Mouse (Mus musculus): ENCODE data around the gene Lingo1. TPM values are rescaled to one million over a fixed set of nuclear protein-coding genes. Genes with fewer than 3 reads are reported as not detected.

Gene Lingo1
- polyA plus RNA-seq, 1 experiment, result not detected

DNA sequence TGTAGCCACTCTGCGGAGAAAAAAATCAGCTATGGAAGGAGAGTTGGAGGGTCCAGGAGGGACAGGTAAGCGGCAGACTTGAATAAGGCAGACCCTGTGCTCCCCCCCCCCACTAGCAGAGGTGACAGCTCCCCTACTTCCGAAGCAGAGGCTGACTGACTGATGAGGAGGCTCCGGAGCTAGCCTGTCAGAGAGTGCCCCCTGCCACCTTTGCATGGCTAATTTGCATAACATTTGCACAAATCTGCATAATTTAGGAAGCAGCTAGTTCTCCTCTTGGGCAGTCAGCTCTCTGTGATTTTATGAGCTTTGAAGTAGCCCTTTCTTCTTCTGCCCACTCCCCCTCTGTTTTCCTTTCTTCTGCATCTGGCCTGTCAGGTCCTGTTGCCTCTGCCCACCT is 216.2 kb downstream of the Lingo1 start:
- Histone ChIP-seq H3K4me1 (ENCODE audit: control insufficient read depth) (no peaks in the 10 kb centered on the region), H3K27me3 (ENCODE audit: control insufficient read depth) (no peaks in the 10 kb centered on the region), H3K36me3 (ENCODE audit: control insufficient read depth) (no peaks in the 10 kb centered on the region), H3K4me3 (replicated peaks) (no peak overlapping the region), H3K9me3 (ENCODE audit: control insufficient read depth, low read length) (no peaks in the 10 kb centered on the region)
- no peak for TF ChIP-seq GATA1 (IDR thresholded peaks at IDR 0.05; ENCODE audit: low read length)
- no peak for TF ChIP-seq TAL1 (IDR thresholded peaks at IDR 0.05; ENCODE audit: low read length)

DNA sequence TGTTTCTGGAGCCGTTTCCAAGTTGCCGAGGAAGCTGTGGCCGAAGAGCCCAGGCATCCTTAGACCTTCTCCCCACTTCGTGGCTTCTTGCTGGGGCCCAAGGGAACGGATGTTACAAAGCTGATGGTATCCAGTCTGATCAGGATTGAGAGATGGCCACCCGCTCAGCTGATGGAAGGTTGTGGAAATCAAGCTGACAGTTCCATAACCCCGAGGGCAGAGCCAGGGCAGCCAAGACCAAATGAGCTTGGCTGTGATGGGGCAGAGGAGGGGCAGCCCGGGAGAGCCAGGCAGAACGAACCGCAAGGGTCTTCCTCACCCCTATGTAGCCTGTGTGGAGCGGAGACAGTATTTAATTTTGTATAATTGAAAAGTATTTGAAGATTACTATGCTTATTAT is 218.9 kb downstream of the Lingo1 start:
- H3K27me3 ChIP-seq (ENCODE audit: control insufficient read depth), result no peaks in the 10 kb centered on the region
- H3K9me3 ChIP-seq (ENCODE audit: control insufficient read depth, low read length), result no peaks in the 10 kb centered on the region
- no peaks in the 10 kb centered on the region for H3K36me3 ChIP-seq (ENCODE audit: control insufficient read depth)
- H3K4me1 ChIP-seq (ENCODE audit: control insufficient read depth), result no peaks in the 10 kb centered on the region
- H3K4me3 ChIP-seq (replicated peaks), result no peak overlapping the region
- TF ChIP-seq GATA1 (IDR thresholded peaks at IDR 0.05; ENCODE audit: low read length) (no peak), TAL1 (IDR thresholded peaks at IDR 0.05; ENCODE audit: low read length) (no peak)

DNA sequence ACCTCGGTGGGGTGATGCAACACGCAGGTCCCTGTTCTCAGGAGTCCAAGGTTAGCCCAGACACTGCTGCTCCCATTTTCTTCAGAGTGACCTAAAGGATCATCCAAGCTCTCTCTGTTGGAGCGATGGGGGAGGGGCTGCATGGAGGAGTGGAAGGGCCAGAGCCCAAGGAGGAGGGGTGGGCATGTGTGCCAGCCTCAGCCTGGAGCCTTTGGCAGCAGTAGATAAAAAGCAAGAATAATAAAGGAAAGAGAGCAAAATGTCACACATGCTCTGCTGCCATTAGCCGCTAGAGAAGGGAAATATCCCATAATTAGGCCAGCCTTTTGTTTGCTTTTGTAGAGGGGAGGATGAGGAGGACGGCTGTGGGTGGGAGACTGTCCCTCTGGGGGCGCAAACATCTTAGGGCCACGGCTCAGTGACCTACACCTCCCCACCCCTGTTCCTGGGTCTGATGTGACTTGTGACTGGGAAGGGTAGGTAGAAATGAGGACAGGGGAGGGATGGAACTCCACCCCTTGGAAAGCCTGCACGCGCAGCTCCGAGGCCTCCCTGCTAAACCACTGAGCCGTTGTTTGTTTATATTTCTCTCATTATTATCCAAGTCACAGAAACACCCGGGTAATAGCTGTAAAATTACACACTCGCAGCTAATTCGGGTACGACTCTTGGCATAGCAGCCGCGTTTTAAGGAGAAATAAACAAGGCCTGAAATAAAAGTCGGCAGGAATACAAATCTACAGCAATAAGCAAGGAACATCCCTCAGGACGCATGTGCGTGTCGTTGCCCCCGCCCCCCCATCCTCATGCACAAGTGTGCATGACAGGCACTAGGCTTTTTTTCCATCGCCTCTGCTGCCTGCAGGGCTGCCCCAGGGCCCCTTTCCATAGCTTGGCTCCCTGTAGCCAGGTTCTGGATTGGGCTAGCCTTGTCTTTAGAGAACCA is 223.5 kb downstream of the Lingo1 start:
- Histone ChIP-seq H3K9me3 (ENCODE audit: control insufficient read depth, low read length) (no peaks in the 10 kb centered on the region), H3K4me3 (replicated peaks) (no peak overlapping the region), H3K36me3 (ENCODE audit: control insufficient read depth) (no peaks in the 10 kb centered on the region), H3K27me3 (ENCODE audit: control insufficient read depth) (no peaks in the 10 kb centered on the region), H3K4me1 (ENCODE audit: control insufficient read depth) (no peaks in the 10 kb centered on the region)
- TF ChIP-seq TAL1 (IDR thresholded peaks at IDR 0.05; ENCODE audit: low read length), result no peak
- no peak for TF ChIP-seq GATA1 (IDR thresholded peaks at IDR 0.05; ENCODE audit: low read length)

Other genes with a start within 250 kb of the Lingo1 start
- not detected in 2 replicates for gene Odf3l1, start 68.2 kb upstream of the Lingo1 start, polyA plus RNA-seq (2012)
- not detected in 2 replicates for gene Cspg4, start 68.6 kb upstream of the Lingo1 start, polyA plus RNA-seq (2012)
- gene Snx33, start 131.9 kb upstream of the Lingo1 start, polyA plus RNA-seq (2012), result not detected in 2 replicates
- 5.7 TPM in 2 replicates for gene Imp3, start 141.0 kb upstream of the Lingo1 start, polyA plus RNA-seq (2012)
- 0.11 TPM in 1 of 2 replicates, not detected in the other for gene Snupn, start 154.4 kb upstream of the Lingo1 start, polyA plus RNA-seq (2012)
- gene Ptpn9, start 198.5 kb upstream of the Lingo1 start, polyA plus RNA-seq (2012), result 0.21 and 0.24 TPM in 2 replicates

Measured in erythroblast, embryonic 14.5 days (primary cell).